Mouse (Mus musculus) intestine, embryonic 14.5 days (tissue): ENCODE data around the gene Tcf7l2. TPM values are rescaled to one million over a fixed set of nuclear protein-coding genes. Genes with fewer than 3 reads are reported as not detected.

Experiments
- ATAC-seq: fragments of 200-750 bp; cut with Nextera tagmentation; replicated peaks from 2 replicates; pipeline ENCODE4 v1.8.0; 2017; ENCODE audit warnings: low read depth, moderate number of reproducible peaks, moderate TSS enrichment, moderate library complexity; ENCODE audit not compliant: low FRiP score, low TSS enrichment
- DNase-seq: peaks from one replicate; pipeline ENCODE4 v3.0.0-alpha.2; 2018; ENCODE audit warnings: low spot score
- H3K27ac ChIP-seq: fragments of 300-500 bp; sonication (generic); 2 replicates; pipeline ENCODE4 v1.5.1; 2014; ENCODE audit warnings: low read depth, mild to moderate bottlenecking, control low read depth
- H3K27me3 ChIP-seq: fragments of 300-500 bp; sonication (generic); replicated peaks from 2 replicates; pipeline ENCODE4 v1.6.1; 2014; ENCODE audit warnings: low read length, control low read depth; ENCODE audit not compliant: control insufficient read depth, insufficient read depth
- H3K36me3 ChIP-seq: fragments of 300-500 bp; sonication (generic); 2 replicates; pipeline ENCODE4 v1.6.1; 2014; ENCODE audit warnings: low read length, control low read depth; ENCODE audit not compliant: control insufficient read depth, insufficient read depth
- H3K4me1 ChIP-seq: fragments of 300-500 bp; sonication (generic); replicated peaks from 2 replicates; pipeline ENCODE4 v1.6.1; 2014; ENCODE audit warnings: low read length, control low read depth, mixed read lengths; ENCODE audit not compliant: control insufficient read depth, insufficient read depth
- H3K4me2 ChIP-seq: fragments of 300-500 bp; sonication (generic); 2 replicates; pipeline ENCODE4 v1.6.1; 2014; ENCODE audit warnings: low read length
- H3K4me3 ChIP-seq: fragments of 300-500 bp; sonication (generic); 2 replicates; pipeline ENCODE4 v1.5.1; 2014; ENCODE audit warnings: low read depth, low read length, control low read depth, mixed read lengths
- H3K9ac ChIP-seq: fragments of 300-500 bp; sonication (generic); 2 replicates; pipeline ENCODE4 v1.6.1; 2014; ENCODE audit warnings: mild to moderate bottlenecking, low read length
- H3K9me3 ChIP-seq: fragments of 300-500 bp; sonication (generic); 2 replicates; pipeline ENCODE4 v1.6.1; 2016; ENCODE audit warnings: low read length, control low read depth; ENCODE audit not compliant: control insufficient read depth
- WGBS: fragments of 180-500 bp; shearing (Covaris S2); extraction: QIAGEN DNeasy Blood & Tissue Kit; methylation state at CpG from one replicate; pipeline ENCODE4 v1.1.7; 2014; 5-methylcytosine and 5-hydroxymethylcytosine counted together
- polyA plus RNA-seq: library from polyadenylated mRNA; unstranded; fragments of >200 nt; fragmentation: Nextera tagmentation; extraction: Ambion mirVana; gene quantifications from 2 replicates; pipeline ENCODE4 v1.2.1, GENCODE M21; 2014

Gene Tcf7l2
- polyA plus RNA-seq, 1 experiment from 2014 or later: 97.2 TPM

GRCm38 (mm10) chr19:55702716-55703115 is 38.9 kb upstream of the Tcf7l2 start:
- ATAC-seq: no peak
- Histone ChIP-seq H3K9me3 (no peaks in the 10 kb centered on the region), H3K27me3 (no peaks in the 10 kb centered on the region), H3K36me3 (no peaks in the 10 kb centered on the region), H3K27ac (no peak overlapping the region), H3K4me2 (no peak overlapping the region), H3K9ac (no peak overlapping the region), H3K4me3 (no peak overlapping the region), H3K4me1 (0 out of 2 replicates have a peak, but pooled peaks cover 3% of the 10 kb centered on the region)
- DNase-seq: no peak
- WGBS: 91% methylated on average over 8 of the region's 8 CpGs

- H3K9ac ChIP-seq: no peak overlapping the region
- no peaks in the 10 kb centered on the region for H3K27me3 ChIP-seq
- ATAC-seq: no peak
- no peaks in the 10 kb centered on the region for H3K9me3 ChIP-seq
- H3K4me1 ChIP-seq: 0 out of 2 replicates have a peak, but pooled peaks cover 3% of the 10 kb centered on the region
- DNase-seq: no peak
- 76% methylated on average over 6 of the region's 6 CpGs for WGBS
- no peak overlapping the region for H3K4me2 ChIP-seq
- no peak overlapping the region for H3K4me3 ChIP-seq
- no peaks in the 10 kb centered on the region for H3K36me3 ChIP-seq
- H3K27ac ChIP-seq: no peak overlapping the region
These were observed 37.5 kb upstream of the Tcf7l2 start for GRCm38 (mm10) chr19:55704071-55704470.

- Histone ChIP-seq H3K9ac (no peak overlapping the region), H3K36me3 (no peaks in the 10 kb centered on the region), H3K27ac (no peak overlapping the region), H3K4me2 (no peak overlapping the region), H3K9me3 (no peaks in the 10 kb centered on the region), H3K27me3 (no peaks in the 10 kb centered on the region), H3K4me1 (no peaks in the 10 kb centered on the region), H3K4me3 (no peak overlapping the region)
- 85% methylated on average over 7 of the region's 7 CpGs for WGBS
- ATAC-seq (no peak), DNase-seq (no peak)
These were observed 35.3 kb upstream of the Tcf7l2 start for GRCm38 (mm10) chr19:55706300-55706699.

GRCm38 (mm10) chr19:55706806-55707205 is 34.8 kb upstream of the Tcf7l2 start:
- ATAC-seq (no peak), DNase-seq (no peak)
- H3K4me3 ChIP-seq: no peak overlapping the region
- no peaks in the 10 kb centered on the region for H3K27me3 ChIP-seq
- H3K9ac ChIP-seq: no peak overlapping the region
- no peak overlapping the region for H3K4me2 ChIP-seq
- no peaks in the 10 kb centered on the region for H3K36me3 ChIP-seq
- 87% methylated on average over 6 of the region's 6 CpGs for WGBS
- H3K27ac ChIP-seq: no peak overlapping the region
- no peaks in the 10 kb centered on the region for H3K9me3 ChIP-seq
- no peaks in the 10 kb centered on the region for H3K4me1 ChIP-seq

GRCm38 (mm10) chr19:55708031-55708554 is 33.5 kb upstream of the Tcf7l2 start:
- Histone ChIP-seq H3K4me3 (no peak overlapping the region), H3K36me3 (no peaks in the 10 kb centered on the region), H3K9ac (no peak overlapping the region), H3K4me1 (no peaks in the 10 kb centered on the region), H3K27me3 (no peaks in the 10 kb centered on the region), H3K27ac (no peak overlapping the region), H3K4me2 (no peak overlapping the region), H3K9me3 (no peaks in the 10 kb centered on the region)
- 82% methylated on average over 8 of the region's 8 CpGs for WGBS
- no peak for DNase-seq
- no peak for ATAC-seq

GRCm38 (mm10) chr19:55710841-55711240 is 30.8 kb upstream of the Tcf7l2 start:
- Histone ChIP-seq H3K27ac (no peak overlapping the region), H3K4me2 (no peak overlapping the region), H3K27me3 (no peaks in the 10 kb centered on the region), H3K4me3 (no peak overlapping the region), H3K4me1 (peaks cover 5% of the 10 kb centered on the region), H3K9ac (no peak overlapping the region), H3K36me3 (no peaks in the 10 kb centered on the region), H3K9me3 (no peaks in the 10 kb centered on the region)
- WGBS: 88% methylated on average over 5 of the region's 5 CpGs
- DNase-seq (no peak), ATAC-seq (no peak)

GRCm38 (mm10) chr19:55711701-55712100 is 29.9 kb upstream of the Tcf7l2 start:
- H3K36me3 ChIP-seq: no peaks in the 10 kb centered on the region
- DNase-seq: no peak
- no peaks in the 10 kb centered on the region for H3K27me3 ChIP-seq
- no peak overlapping the region for H3K4me3 ChIP-seq
- ATAC-seq: no peak
- H3K27ac ChIP-seq: no peak overlapping the region
- no peaks in the 10 kb centered on the region for H3K9me3 ChIP-seq
- WGBS: 81% methylated on average over 5 of the region's 5 CpGs
- H3K4me1 ChIP-seq: peaks cover 5% of the 10 kb centered on the region
- H3K9ac ChIP-seq: no peak overlapping the region
- H3K4me2 ChIP-seq: no peak overlapping the region

- DNase-seq (no peak), ATAC-seq (no peak)
- Histone ChIP-seq H3K27ac (no peak overlapping the region), H3K27me3 (no peaks in the 10 kb centered on the region), H3K4me2 (no peak overlapping the region), H3K36me3 (no peaks in the 10 kb centered on the region), H3K4me3 (no peak overlapping the region), H3K4me1 (peaks cover 5% of the 10 kb centered on the region), H3K9ac (no peak overlapping the region), H3K9me3 (no peaks in the 10 kb centered on the region)
- 82% methylated on average over 2 of the region's 2 CpGs for WGBS
These were observed 28.9 kb upstream of the Tcf7l2 start for GRCm38 (mm10) chr19:55712678-55713077.

- Histone ChIP-seq H3K9me3 (no peaks in the 10 kb centered on the region), H3K9ac (no peak overlapping the region), H3K36me3 (no peaks in the 10 kb centered on the region), H3K4me1 (peaks cover 5% of the 10 kb centered on the region), H3K4me2 (no peak overlapping the region), H3K27ac (no peak overlapping the region), H3K4me3 (no peak overlapping the region), H3K27me3 (no peaks in the 10 kb centered on the region)
- ATAC-seq (no peak), DNase-seq (no peak)
- 62% methylated on average over 4 of the region's 4 CpGs for WGBS
These were observed 27.6 kb upstream of the Tcf7l2 start for GRCm38 (mm10) chr19:55714015-55714414.
